Mouse (Mus musculus) forebrain, postnatal 0 days (tissue): ENCODE measurements at regions not wholly inside any gene's neighbourhood (a gene's known extent, or its start where the extent isn't known, plus 50 kb on each side); places are given as distances from the start of the nearest gene placed in this dataset.

Source experiments
- ATAC-seq: fragments of 200-750 bp; cut with Nextera tagmentation; 2 replicates; pipeline ENCODE4 v1.8.0; 2017; ENCODE audit warnings: mild to moderate bottlenecking, moderate library complexity
- DNase-seq: peaks from one replicate; pipeline ENCODE4 v3.0.0-alpha.2; 2015
- H3K27ac ChIP-seq: fragments of 300-500 bp; sonication (generic); 2 replicates; pipeline ENCODE4 v1.5.1; 2014; ENCODE audit warnings: low read depth, mild to moderate bottlenecking, antibody characterized with exemption, low read length, moderate library complexity, mixed read lengths
- H3K27me3 ChIP-seq: fragments of 300-500 bp; sonication (generic); 2 replicates; pipeline ENCODE4 v1.6.1; 2014; ENCODE audit warnings: mild to moderate bottlenecking, low read length, mixed read lengths; ENCODE audit not compliant: insufficient read depth
- H3K36me3 ChIP-seq: fragments of 300-500 bp; sonication (generic); 2 replicates; pipeline ENCODE4 v1.6.1; 2014; ENCODE audit warnings: mild to moderate bottlenecking, moderate library complexity; ENCODE audit not compliant: insufficient read depth
- H3K4me1 ChIP-seq: fragments of 300-500 bp; sonication (generic); 2 replicates; pipeline ENCODE4 v1.6.1; 2014; ENCODE audit warnings: antibody characterized with exemption; ENCODE audit not compliant: insufficient read depth
- H3K4me2 ChIP-seq: fragments of 300-500 bp; sonication (generic); 2 replicates; pipeline ENCODE4 v1.6.1; 2014; ENCODE audit warnings: low read depth, mild to moderate bottlenecking, moderate library complexity
- H3K4me3 ChIP-seq: fragments of 300-500 bp; sonication (generic); 2 replicates; pipeline ENCODE4 v1.5.1; 2014; ENCODE audit warnings: low read depth, low read length, mixed read lengths
- H3K9ac ChIP-seq: fragments of 300-500 bp; sonication (generic); 2 replicates; pipeline ENCODE4 v1.6.1; 2014; ENCODE audit warnings: mild to moderate bottlenecking
- H3K9me3 ChIP-seq: fragments of 300-500 bp; sonication (generic); 2 replicates; pipeline ENCODE4 v1.6.1; 2016; ENCODE audit warnings: low read length
- CTCF ChIP-seq: sonication (generic); IDR thresholded peaks from 2 replicates; pipeline ENCODE4 v1.5.1; 2016; ENCODE audit warnings: antibody characterized with exemption, control low read depth, low read depth
- WGBS: fragments of 180-500 bp; shearing (Covaris S2); extraction: QIAGEN DNeasy Blood & Tissue Kit; methylation state at CpG from one replicate; pipeline ENCODE4 v1.1.7; 2014; 5-methylcytosine and 5-hydroxymethylcytosine counted together

DNA sequence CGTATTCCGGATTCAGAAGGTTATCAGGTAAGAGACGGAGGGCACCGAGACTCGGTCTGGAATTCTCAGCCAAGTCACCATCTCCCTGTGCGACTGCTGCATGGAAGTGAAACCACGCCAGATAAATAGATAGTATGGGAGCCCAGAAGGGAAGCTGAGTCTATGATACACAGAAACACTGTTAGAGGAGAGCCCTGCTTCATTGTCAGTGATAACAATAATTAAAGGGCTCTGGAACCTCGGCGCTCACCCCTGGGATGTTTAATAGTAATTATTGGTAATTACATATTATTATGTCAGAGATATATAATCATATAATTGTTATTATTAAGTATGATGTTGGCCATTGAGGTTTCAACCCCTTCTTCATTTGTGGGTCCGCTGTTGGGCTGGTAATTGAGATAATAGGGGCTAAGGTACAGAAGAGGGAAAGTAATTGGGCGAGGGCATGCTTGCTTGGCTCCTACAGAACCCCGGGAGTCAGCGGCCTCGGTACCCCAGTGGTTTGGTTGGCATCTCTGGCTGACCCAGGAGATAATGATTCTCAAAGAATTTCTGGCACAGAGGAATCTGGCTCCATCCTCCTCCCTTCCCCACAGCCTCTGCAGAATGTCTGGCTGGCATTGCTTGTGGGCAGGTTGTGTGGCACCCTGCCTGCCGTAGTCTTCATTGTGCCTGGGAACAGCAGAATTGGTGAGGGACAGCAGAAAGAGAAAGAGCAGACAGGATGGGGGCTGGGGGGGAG lies 354.7 kb downstream of the Cog6 start:
- Histone ChIP-seq H3K9ac (no peak overlapping the region), H3K9me3 (no peaks in the 10 kb centered on the region), H3K27me3 (no peaks in the 10 kb centered on the region), H3K27ac (no peak overlapping the region), H3K4me1 (peaks cover 4% of the 10 kb centered on the region; the same call in 1 of the 2 replicates), H3K4me3 (no peak overlapping the region), H3K36me3 (no peaks in the 10 kb centered on the region), H3K4me2 (no peak overlapping the region)
- TF ChIP-seq CTCF = no peak
- ATAC-seq = peak; percentile 44; the same call in 1 of the 2 replicates
- DNase-seq = no peak
- WGBS = 68% methylated on average over 15 of the region's 15 CpGs

DNA sequence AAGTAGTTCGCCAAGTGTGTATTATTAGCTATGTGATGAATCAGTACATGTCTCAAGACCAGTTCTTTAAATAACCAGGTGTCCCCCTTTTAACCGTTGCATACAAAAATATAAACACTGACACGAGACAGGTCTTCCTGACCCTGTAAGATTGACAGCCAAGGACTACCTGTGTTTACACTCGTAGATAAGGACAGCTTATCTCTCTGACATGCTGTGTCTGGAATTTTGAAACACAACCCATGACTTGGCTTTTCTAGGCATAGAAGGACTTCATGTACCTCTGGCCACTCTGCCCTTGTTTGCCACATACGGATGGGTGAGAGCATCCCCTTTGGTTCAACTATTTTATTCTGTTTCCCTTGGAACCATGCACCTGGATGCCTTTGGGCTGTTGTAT lies 364.0 kb downstream of the Cog6 start:
- 86% methylated on average over 5 of the region's 5 CpGs for WGBS

DNA sequence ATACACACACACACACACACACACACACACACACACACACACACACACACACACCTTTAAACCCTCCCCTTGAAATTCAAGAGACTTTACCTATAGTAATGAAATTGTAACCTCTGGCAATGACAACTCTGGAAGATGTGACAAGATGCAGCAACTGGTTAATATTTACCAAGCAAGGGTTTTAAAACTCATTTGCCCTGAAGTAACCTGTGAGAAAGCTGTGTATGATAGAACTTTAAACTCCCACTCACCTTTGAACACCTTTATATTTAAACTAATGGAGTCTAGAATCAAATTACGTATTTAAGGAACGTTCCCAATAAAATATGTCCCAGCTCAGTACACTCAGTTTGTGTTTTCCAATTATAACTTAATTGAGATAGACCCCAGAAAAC lies 364.6 kb downstream of the Cog6 start:
- Histone ChIP-seq H3K36me3 (no peaks in the 10 kb centered on the region), H3K9ac (no peak overlapping the region), H3K4me1 (no peaks in the 10 kb centered on the region), H3K4me2 (no peak overlapping the region), H3K27ac (no peak overlapping the region), H3K4me3 (no peak overlapping the region), H3K27me3 (no peaks in the 10 kb centered on the region), H3K9me3 (0 out of 2 replicates have a peak, but pooled peaks cover 6% of the 10 kb centered on the region)
- ATAC-seq (no peak), DNase-seq (no peak)
- TF ChIP-seq CTCF = no peak
- 95% methylated on average over 2 of the region's 2 CpGs for WGBS

More for the DNA sequence above, 364.0 kb downstream of the Cog6 start:
- TF ChIP-seq CTCF = no peak
- ATAC-seq (no peak), DNase-seq (no peak)
- H3K9ac ChIP-seq = no peak overlapping the region
- H3K27me3 ChIP-seq = no peaks in the 10 kb centered on the region
- H3K36me3 ChIP-seq = no peaks in the 10 kb centered on the region
- no peak overlapping the region for H3K27ac ChIP-seq
- H3K4me1 ChIP-seq = no peaks in the 10 kb centered on the region
- H3K9me3 ChIP-seq = 0 out of 2 replicates have a peak, but pooled peaks cover 6% of the 10 kb centered on the region
- H3K4me3 ChIP-seq = no peak overlapping the region
- no peak overlapping the region for H3K4me2 ChIP-seq

DNA sequence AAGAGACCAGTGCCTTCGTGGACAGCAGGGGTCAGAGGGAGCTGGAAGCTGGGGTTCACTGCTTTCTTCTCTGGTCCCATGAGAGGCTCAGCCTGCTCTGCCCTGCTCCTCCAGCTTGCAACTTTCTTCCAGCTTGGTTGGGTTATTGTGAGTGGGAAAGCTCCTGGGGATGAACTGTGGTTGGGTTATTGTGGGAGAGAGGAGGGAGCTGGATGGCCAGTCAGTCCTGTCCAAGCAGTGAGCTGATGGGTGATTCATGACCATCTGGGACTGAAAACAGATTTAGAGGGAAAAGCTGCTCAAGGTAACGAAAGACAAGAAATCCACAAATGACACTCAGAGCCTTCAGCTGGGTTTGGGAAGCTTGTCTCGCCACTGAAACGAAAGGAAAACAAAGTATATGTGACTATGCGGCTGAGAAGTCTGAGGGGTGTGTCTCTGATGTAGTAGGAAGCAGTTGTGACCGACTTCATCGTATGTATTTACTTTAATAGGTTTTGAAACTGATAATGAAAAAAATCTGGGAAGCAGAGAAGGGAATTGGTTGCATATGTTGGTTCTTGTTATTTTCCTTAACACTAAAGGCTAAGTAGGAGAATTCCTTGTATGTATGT lies 365.1 kb downstream of the Cog6 start:
- H3K27me3 ChIP-seq = no peaks in the 10 kb centered on the region
- no peaks in the 10 kb centered on the region for H3K36me3 ChIP-seq
- ATAC-seq (no peak), DNase-seq (no peak)
- H3K27ac ChIP-seq = no peak overlapping the region
- H3K9me3 ChIP-seq = 0 out of 2 replicates have a peak, but pooled peaks cover 6% of the 10 kb centered on the region
- H3K9ac ChIP-seq = no peak overlapping the region
- WGBS = 78% methylated on average over 7 of the region's 7 CpGs
- no peak for TF ChIP-seq CTCF
- no peak overlapping the region for H3K4me3 ChIP-seq
- no peak overlapping the region for H3K4me2 ChIP-seq
- no peaks in the 10 kb centered on the region for H3K4me1 ChIP-seq

DNA sequence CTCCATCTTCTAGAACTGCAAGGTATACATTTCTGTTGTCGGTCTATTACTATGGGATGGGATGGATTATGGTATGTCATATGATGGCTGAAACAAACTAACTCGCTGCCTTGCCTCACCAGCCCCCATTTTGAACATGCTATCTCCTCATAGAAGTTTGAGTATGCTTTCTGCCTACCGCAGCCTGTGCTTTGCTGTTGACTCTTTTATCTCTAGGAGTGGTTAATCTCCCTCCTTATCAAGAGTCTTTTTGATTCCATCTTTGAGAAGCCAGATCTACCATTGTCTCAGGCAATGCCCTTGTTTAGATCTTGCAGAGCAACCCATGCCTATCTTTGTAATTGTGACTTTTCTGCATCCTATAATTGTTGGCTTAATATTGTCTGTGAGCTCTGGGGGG lies 367.0 kb downstream of the Cog6 start:
- DNase-seq (no peak), ATAC-seq (no peak)
- TF ChIP-seq CTCF = no peak
- H3K4me3 ChIP-seq = no peak overlapping the region
- H3K27me3 ChIP-seq = no peaks in the 10 kb centered on the region
- H3K9ac ChIP-seq = no peak overlapping the region
- WGBS = 92% methylated on average over 3 of the region's 3 CpGs
- no peak overlapping the region for H3K4me2 ChIP-seq
- H3K4me1 ChIP-seq = no peaks in the 10 kb centered on the region
- no peak overlapping the region for H3K27ac ChIP-seq
- H3K9me3 ChIP-seq = no peaks in the 10 kb centered on the region
- no peaks in the 10 kb centered on the region for H3K36me3 ChIP-seq

DNA sequence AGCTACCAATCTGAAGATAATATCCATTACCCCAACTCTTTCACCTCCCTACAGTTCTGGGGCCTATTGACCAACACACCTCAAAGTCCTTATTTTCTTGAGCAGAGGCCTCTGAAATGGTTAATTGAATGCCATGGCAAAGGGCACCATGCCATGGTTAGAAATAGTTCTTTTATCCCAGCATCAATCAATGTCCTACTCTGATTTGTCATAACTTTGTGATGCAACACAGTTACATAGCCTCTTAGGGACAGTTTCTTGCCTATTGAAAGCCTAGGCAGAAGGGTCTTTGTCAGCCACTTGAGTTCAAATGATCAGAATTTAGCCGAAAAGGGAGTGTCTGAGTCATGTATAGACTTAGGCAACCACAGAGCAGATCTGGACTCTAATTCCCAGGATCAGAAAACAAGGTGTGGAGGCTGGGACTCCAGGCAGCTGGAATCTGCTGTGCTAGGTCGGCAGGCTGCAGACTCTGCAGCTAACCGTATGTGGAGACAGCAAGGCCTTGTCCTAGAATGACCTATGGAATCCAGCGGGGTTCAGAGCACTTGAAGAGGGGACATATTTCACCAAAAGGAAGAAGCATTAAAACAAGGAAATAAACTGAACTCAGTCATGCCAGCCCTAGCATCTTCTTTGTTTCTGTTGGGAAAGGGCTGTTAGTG lies 368.1 kb downstream of the Cog6 start:
- DNase-seq (no peak), ATAC-seq (no peak)
- Histone ChIP-seq H3K9me3 (no peaks in the 10 kb centered on the region), H3K4me1 (no peaks in the 10 kb centered on the region), H3K4me3 (no peak overlapping the region), H3K27me3 (no peaks in the 10 kb centered on the region), H3K27ac (no peak overlapping the region), H3K9ac (no peak overlapping the region), H3K36me3 (no peaks in the 10 kb centered on the region), H3K4me2 (no peak overlapping the region)
- WGBS = 89% methylated on average over 4 of the region's 4 CpGs
- TF ChIP-seq CTCF = no peak

DNA sequence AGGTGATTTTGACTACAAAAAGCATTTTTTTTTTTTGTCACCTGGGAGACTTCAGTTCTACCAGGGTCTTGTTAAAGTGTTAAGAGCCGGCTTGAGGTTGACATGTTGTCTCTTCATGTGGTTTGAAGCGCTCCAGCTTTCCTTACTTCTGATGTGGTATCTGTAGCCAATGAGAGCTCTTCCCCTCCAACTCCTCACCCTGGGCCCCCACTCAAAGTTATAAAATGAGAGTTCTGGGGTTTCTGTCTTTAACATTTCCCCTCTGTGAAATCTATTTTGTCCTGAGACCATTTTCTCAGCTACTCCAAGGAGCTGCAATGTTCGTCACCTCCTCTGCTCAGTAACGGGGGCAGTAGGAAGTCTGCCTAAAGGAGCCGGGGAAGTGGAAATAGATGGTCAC lies 369.1 kb downstream of the Cog6 start:
- no peaks in the 10 kb centered on the region for H3K9me3 ChIP-seq
- H3K27ac ChIP-seq = no peak overlapping the region
- no peak for TF ChIP-seq CTCF
- H3K4me2 ChIP-seq = no peak overlapping the region
- ATAC-seq (no peak), DNase-seq (no peak)
- H3K9ac ChIP-seq = no peak overlapping the region
- WGBS = 95% methylated on average over 5 of the region's 5 CpGs
- no peaks in the 10 kb centered on the region for H3K27me3 ChIP-seq
- no peaks in the 10 kb centered on the region for H3K36me3 ChIP-seq
- H3K4me3 ChIP-seq = no peak overlapping the region
- peaks cover 4% of the 10 kb centered on the region; the same call in 1 of the 2 replicates for H3K4me1 ChIP-seq
